Mouse (Mus musculus) testis, adult 2 months (tissue): ENCODE data around the gene Tbrg1.

Experiments
- CTCF ChIP-seq: fragments of 200-500 bp; IDR thresholded peaks from 2 replicates; pipeline ENCODE4 v1.5.1; 2012; ENCODE audit warnings: low read depth, mild to moderate bottlenecking, inconsistent platforms, low read length, moderate library complexity; ENCODE audit not compliant: control insufficient read depth, insufficient read depth, insufficient replicate concordance
- POLR2A ChIP-seq: fragments of 200-500 bp; IDR thresholded peaks from 2 replicates; pipeline ENCODE4 v1.6.1; 2012; ENCODE audit warnings: low read depth, mild to moderate bottlenecking, inconsistent platforms, low read length, moderate library complexity; ENCODE audit not compliant: control insufficient read depth

DNA sequence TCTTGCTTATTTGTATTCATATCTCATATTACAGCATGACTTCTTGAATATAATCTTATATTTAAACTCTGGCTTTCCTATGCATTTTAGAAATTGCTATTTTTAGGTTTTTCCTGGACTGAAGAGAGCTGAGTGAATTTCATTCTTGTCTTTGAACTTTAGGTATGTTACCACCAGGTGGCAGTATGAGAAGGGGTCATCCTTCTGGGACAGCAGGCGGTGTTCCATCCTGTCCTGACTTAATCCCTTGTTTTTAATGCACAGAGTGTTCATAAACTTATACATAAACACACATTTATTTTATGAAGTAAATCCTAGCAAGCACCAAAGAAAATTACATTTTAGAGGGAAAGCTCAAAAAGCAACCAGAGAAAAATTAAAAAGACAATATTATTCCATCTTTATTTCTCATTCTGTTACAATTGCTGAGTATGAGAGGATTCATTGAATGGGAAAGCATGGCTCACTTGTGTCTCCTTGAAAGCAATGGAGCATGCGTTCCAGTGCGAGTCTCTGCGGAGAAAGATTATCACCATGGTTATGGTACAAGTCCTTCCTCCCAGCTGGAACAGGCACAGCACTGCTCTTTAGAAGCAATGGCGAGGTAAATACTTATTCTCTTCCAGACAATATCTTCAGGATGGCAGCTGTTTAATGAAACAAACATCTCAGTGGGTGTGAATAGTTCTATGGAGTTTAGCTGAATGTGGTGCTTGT, 33.0 kb upstream of the Tbrg1 start:
- TF ChIP-seq CTCF (no peak), POLR2A (no peak)
